Mouse (Mus musculus) CD4-positive helper T cell, adult 2 months (primary cell): Measurements from ENCODE around the gene Btbd11.

Source experiments
- DNase-seq: peaks from one replicate; pipeline ENCODE4 v3.0.0-alpha.2; 2012; ENCODE audit warnings: low read depth, missing footprints, low spot score

The Btbd11 gene

DNA sequence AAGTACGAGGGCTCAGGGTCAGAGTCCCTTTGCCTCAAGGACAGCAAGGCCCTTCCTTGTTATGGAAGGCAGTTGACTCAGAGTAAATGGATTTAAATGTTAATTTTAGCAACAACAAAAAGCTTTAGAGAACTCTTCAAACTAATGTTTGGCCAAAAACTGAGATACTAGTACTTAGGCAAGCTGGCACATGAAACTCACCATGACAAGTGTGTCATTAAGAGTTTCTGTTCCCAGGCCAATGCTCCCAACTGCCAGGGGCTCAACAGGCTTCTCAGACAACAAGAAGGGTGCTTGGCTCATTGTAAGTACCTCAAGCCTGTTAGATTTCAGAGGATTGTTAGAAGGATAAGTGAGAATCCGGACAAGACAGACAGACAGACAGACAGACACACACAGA is 204.7 kb downstream of the Btbd11 start:
- no peak for DNase-seq

DNA sequence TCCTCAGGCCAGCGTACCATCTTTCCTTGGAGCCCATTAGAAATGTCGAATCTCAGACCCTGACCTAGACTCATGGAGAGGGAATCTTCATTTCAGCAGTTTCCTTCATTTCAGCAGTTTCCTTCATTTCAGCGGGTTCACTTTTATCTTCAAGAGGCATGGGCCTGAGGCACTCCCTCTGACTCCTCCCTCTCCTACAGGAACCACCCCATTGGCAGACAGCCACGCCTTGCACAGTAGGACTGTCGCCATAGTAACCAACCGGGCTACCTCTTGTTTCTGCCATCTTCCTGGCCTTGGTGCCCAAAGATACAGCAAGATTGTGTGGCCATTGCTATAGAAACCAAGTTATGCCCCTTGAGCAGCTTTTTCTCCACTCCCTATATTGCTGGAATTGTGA is 205.4 kb downstream of the Btbd11 start:
- no peak for DNase-seq

DNA sequence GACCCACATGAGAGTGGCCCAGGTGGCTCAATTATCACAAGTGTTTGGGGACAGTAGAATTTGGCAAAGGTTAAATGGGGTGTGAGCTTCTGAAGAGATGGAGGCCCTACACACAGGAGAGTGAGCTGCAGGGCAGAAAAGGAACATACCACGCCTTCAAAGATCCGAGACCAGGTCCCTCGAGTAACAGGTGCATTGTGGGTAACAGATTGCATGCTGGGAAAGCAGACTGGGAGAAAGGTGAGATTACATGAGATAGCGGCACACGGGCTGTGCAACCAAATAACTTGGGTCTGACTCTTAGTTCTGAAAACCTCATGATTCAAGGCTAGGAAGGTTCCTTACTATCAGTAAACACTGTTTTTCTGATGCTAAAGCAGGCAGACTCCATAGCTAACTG is 209.7 kb downstream of the Btbd11 start:
- no peak for DNase-seq

DNA sequence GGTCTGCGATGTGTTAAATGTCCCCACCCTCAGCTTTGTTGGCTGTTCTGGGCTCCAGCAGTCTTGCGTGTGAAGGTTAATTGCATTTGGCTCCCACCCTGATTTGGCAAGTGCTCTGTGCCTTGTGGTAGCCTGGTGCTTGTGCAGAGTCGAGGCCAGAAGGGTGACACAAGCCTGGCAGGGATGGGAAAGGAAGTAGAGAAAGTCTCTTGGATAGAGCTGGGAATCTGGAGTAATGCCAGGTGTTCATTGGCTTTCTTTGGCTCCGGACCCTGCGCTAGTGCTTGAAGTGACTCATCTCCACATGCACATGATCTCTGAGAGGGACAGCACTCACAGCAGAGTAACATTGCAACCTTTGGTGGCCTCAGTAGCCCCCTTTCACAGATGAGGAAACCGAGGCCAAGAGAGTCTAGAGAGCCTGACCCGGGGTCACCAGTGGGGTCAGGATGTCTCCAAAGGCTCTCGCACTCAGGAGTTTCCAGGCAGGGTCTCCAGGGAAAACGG is 211.5 kb downstream of the Btbd11 start:
- DNase-seq, result no peak

- no peak for DNase-seq
Observed at GRCm38 (mm10) chr10:85598603-85599542, 212.3 kb downstream of the Btbd11 start.

- DNase-seq, result no peak
Observed at GRCm38 (mm10) chr10:85602546-85602945, 215.9 kb downstream of the Btbd11 start.

DNA sequence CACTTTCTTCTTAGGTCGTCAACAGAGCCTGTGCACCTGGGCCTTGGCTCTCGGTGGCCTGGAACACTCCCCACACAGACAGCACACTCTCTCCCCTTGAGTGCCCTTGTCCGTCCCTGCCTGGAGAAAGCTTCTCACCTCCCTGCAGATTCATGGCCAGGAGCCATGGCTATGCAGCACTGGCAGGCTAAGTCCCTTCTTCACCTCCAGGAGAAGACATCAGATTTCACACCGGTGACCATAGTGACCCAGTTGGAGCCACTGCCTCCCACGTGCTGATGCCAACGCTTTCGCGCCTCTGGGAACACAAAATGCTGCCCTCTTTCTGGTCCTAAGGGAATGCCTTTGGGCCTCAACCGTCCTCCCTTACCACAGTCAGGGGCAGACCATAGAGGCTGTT is 217.9 kb downstream of the Btbd11 start:
- no peak for DNase-seq

DNA sequence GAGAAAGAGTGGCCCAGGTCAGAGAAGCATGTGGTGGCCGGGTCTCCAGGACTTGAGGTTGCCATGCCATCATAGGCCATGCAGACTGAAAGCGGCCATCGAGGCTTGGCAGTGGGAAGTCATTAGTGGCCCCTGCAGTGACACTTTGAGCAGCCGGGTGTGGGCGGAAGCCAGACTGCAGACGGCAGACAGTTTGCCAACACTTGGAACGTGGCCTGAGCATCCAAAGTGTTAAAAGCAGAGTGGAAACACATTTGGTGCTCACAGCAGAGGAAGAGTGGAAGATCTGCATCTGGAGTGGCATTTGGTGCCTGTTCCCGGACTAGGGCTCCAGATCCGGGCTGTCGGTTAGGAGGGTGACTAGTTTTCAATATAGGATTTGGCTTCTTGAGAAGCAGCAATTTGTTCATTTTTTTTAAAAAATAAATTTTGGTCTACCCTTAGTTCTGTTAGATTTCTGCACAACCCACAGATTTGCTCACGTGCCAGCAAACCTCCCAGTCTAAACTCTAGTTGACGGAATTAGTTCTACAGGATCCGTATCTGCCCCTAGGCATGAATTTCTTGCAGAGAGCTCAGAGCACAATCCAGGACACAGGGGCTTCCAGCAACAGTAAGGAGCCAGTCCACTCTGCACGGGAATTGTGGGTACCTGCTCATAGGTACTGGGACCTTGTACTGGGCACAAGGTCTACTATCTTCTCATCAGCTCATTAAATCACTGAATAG is 222.1 kb downstream of the Btbd11 start:
- DNase-seq, result no peak

GRCm38 (mm10) chr10:85617080-85617479 is 230.5 kb downstream of the Btbd11 start:
- DNase-seq, result no peak

- no peak for DNase-seq
Observed at GRCm38 (mm10) chr10:85617501-85618417, 231.1 kb downstream of the Btbd11 start.

DNA sequence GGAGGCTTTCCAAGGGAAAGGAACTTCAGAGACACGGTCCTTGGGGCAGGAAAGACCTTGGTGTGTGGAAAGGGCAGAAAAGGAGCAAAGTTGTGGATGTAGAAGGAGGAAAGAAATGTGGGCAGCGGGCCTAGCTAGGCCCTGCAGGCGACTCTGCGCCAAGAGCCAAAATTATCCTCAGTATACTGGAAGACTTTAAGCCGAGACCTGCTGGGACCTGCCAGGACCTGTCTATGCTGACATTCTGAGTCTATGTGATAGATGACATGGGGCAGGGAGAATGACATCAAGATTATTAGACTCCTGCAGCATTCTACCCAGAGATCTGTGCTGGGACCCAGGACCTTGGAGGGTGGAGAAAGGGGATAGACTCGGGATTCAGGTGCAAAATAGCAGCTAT is 234.5 kb downstream of the Btbd11 start:
- no peak for DNase-seq

DNA sequence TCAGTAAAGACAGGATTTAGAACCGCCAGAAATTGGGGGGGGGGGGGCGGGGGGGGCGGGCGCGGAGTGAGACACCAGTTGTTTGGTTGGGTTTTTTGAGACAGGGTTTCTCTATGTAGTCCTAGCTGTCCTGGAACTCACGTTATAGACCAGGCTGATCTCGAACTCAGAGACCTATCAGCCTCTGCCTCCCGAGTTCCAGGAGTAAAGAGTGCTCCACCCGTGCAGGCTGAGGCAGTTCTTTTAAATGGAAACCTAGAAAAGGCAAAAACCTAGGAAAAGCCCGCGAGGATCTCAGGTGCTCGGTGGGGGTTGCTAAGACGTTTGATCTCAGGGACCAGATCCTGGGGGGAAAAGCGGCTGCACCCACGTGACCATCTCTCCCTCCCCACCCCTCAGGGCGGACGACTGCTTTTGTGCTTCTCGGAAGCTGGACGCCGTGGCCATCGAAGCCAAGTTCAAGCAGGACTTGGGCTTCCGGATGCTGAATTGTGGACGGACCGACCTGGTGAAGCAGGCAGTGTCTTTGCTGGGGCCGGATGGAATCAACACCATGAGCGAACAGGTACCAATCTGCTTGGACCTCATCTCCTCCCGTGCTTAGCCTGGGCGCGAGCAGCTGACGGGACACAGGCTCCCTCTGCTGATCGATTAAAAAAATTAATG is 238.0 kb downstream of the Btbd11 start:
- peak; percentile 57 for DNase-seq

DNA sequence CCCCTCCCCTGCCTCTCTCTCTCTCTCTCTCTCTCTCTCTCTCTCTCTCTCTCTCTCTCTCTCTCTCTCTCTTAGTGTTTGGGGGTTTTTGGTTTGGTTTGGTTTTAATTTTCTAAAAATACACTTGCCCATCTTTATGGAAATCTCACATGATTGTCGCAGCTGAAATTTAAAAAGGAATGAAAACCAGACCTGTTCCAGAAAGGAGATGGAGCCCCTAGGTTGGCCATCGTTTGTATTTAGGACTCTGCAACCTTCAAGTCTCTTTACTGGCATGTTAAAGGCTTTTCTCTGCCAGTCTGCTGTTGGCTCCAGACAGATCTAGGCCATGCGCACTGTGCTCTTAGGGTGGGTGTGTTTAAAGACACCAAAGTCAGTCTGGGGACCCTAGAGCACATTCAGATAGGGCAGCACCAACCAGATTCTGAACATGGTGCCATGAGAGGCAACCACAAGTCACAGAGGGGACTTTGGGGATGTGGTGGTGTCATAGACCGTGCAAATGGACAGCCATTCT is 238.6 kb downstream of the Btbd11 start:
- no peak for DNase-seq

DNA sequence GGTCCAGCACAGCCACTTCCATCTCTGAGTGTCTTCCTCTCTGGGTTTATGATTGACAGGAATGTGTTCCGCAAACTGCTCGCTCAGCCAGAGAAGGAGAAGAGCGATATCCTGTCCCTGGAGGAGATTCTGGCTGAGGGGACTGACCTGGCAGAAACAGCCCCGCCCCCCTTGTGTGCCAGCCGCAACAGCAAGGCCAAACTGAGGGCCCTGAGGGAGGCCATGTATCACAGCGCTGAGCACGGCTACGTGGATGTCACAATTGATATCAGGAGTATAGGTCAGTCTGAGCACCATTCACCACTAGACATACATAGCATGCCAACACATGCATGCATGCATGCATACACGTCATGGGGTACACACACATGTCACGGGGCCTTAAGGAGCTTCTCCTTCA is 245.4 kb downstream of the Btbd11 start:
- DNase-seq, result no peak

DNA sequence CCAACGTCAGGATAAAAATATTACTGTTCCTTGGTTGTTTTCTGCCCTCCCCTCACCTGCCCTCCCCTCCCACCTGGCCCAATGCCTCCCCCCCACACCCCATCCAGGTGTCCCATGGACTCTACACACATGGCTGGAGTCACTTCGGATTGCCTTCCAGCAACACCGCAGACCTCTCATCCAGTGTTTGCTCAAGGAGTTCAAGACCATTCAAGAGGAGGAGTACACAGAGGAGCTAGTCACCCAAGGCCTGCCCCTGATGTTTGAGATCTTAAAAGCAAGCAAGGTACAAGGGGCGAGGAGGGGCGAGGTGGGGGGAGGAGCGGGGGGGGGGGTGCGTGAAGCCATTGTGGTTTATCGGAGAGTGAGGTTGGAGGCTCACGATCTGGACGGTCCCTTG is 247.0 kb downstream of the Btbd11 start:
- no peak for DNase-seq

GRCm38 (mm10) chr10:85637580-85637979 is 251.0 kb downstream of the Btbd11 start:
- DNase-seq, result no peak

DNA sequence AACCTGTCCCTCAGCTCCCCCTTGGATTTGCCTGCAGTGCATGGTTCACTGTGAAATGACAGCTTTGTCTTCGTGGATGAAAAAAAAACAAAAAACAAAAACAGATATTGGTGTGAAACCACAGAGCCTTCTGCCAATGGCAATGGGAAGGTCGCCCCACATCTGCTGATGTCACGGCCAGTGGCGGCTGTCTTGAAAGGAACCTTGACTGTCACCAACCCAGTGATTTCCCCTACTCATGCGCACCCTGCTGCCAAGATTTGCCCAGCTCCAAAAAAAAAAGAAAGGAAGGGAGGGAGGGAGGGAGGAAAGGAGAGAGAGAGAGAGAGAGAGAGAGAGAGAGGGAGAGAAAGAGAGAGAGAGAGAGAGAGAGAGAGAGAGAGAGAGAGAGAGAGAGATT is 251.5 kb downstream of the Btbd11 start:
- no peak for DNase-seq

GRCm38 (mm10) chr10:85639581-85639980 is 253.0 kb downstream of the Btbd11 start:
- DNase-seq, result no peak

DNA sequence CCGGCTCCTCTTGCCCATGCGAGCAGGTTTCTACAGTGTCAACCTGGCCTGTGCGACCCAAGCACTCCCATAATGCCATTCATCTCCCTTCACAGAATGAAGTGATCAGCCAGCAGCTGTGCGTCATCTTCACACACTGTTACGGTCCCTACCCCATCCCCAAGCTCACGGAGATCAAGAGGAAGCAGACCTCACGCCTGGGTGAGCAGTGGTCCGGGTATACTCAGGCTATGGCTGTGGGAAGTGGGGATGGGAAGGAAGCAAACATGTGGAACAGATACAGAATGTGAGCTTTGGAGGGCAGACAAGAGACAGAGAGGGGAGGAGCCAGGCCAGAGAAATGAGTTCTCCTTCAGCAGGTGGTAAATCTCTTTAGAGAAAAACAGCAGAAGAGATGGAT is 253.8 kb downstream of the Btbd11 start:
- DNase-seq, result no peak

GRCm38 (mm10) chr10:85645346-85645745 is 258.7 kb downstream of the Btbd11 start:
- no peak for DNase-seq

GRCm38 (mm10) chr10:85651706-85652105 is 265.1 kb downstream of the Btbd11 start:
- peak; percentile 44 for DNase-seq
